Mouse (Mus musculus) ES-E14 (cell line): ENCODE data around the gene Thrb. TPM values are rescaled to one million over a fixed set of nuclear protein-coding genes. Genes with fewer than 3 reads are reported as not detected.

Source experiments
- DNase-seq: peaks from one replicate; pipeline ENCODE4 v3.0.0-alpha.2; 2013; ENCODE audit warnings: low read depth, low spot score
- H3K27ac ChIP-seq: 2 replicates; pipeline ENCODE4 v1.5.1; 2012; ENCODE audit warnings: low read depth, mild to moderate bottlenecking, low read length, moderate library complexity, mixed read lengths; ENCODE audit not compliant: poor library complexity, insufficient read depth, severe bottlenecking
- H3K36me3 ChIP-seq: 2 replicates; pipeline ENCODE4 v1.6.1; 2012; ENCODE audit warnings: mild to moderate bottlenecking, low read length, moderate library complexity, mixed read lengths; ENCODE audit not compliant: control insufficient read depth, poor library complexity, insufficient read depth, severe bottlenecking
- H3K4me1 ChIP-seq, 2 experiments: fragments of 150-350 bp in 1 of 2; sonication (generic) in 1 of 2; 2 replicates each; pipeline ENCODE4 v1.6.1; 2012; ENCODE audit warnings: low read length in 2 of 2, mild to moderate bottlenecking in 1 of 2, mixed read lengths in 1 of 2; ENCODE audit not compliant: control insufficient read depth in 2 of 2, insufficient read depth in 2 of 2, poor library complexity in 1 of 2
- H3K4me3 ChIP-seq, 2 experiments: fragments of 150-350 bp in 1 of 2; sonication (generic) in 1 of 2; 2 replicates each; pipeline ENCODE4 v1.5.1; 2012; ENCODE audit warnings: low read length in 2 of 2, low read depth in 1 of 2, mild to moderate bottlenecking in 1 of 2, mixed read lengths in 1 of 2; ENCODE audit not compliant: insufficient read depth in 1 of 2, poor library complexity in 1 of 2, severe bottlenecking in 1 of 2
- H3K9ac ChIP-seq: 2 replicates; pipeline ENCODE4 v1.6.1; 2012; ENCODE audit warnings: low read depth, mild to moderate bottlenecking, low read length, mixed read lengths; ENCODE audit not compliant: poor library complexity, insufficient read depth, severe bottlenecking
- H3K9me3 ChIP-seq: fragments of 150-350 bp; sonication (generic); 2 replicates; pipeline ENCODE4 v1.6.1; 2012; ENCODE audit warnings: low read depth, mild to moderate bottlenecking, low read length; ENCODE audit not compliant: control insufficient read depth, insufficient read depth
- CHD2 ChIP-seq: IDR thresholded peaks from 2 replicates; pipeline ENCODE4 v1.6.1; 2014; ENCODE audit warnings: mild to moderate bottlenecking, low read depth, low read length, inconsistent platforms
- HCFC1 ChIP-seq: IDR thresholded peaks from 2 replicates; pipeline ENCODE4 v1.6.1; 2012; ENCODE audit warnings: low read length, inconsistent platforms, borderline replicate concordance; ENCODE audit not compliant: insufficient read depth
- MAFK ChIP-seq: IDR thresholded peaks from 2 replicates; pipeline ENCODE4 v1.6.1; 2014; ENCODE audit warnings: mild to moderate bottlenecking, low read depth, low read length, inconsistent platforms; ENCODE audit not compliant: insufficient read depth
- ZC3H11A ChIP-seq: IDR thresholded peaks from 2 replicates; pipeline ENCODE4 v1.6.1; 2012; ENCODE audit warnings: low read depth, mild to moderate bottlenecking, inconsistent platforms, low read length, borderline replicate concordance
- ZNF384 ChIP-seq: IDR thresholded peaks from 2 replicates; pipeline ENCODE4 v1.6.1; 2012; ENCODE audit warnings: low read depth, low read length, inconsistent platforms
- in situ Hi-C, 2 experiments: fragments of 600-800 bp; cut with MboI; formaldehyde crosslinking; loops; one replicate each; pipeline ENCODE4 v1.15.1; 2025; ENCODE audit warnings: low sequenced_read_pairs in 2 of 2, inconsistent platforms in 1 of 2; ENCODE audit not compliant: unreplicated experiment in 2 of 2
- total RNA-seq: library from RNA; depleted of rRNA; stranded (reverse); fragments of 300-350 nt; gene quantifications from 2 replicates; pipeline ENCODE4 v1.2.3, GENCODE M21; 2012

Thrb gene
- total RNA-seq, 1 experiment = 0.76 TPM

- no peak overlapping the region for H3K4me3 ChIP-seq
- H3K9ac ChIP-seq = no peak overlapping the region
- no peak overlapping the region for H3K27ac ChIP-seq
- no peak for DNase-seq
- no peaks in the 10 kb centered on the region for H3K4me1 ChIP-seq
- no peaks in the 10 kb centered on the region for H3K36me3 ChIP-seq
- no peaks in the 10 kb centered on the region for H3K9me3 ChIP-seq
- in situ Hi-C loops = no loop called here
- TF ChIP-seq ZNF384 (no peak), CHD2 (no peak)
Measured at GRCm38 (mm10) chr14:17847211-17847610, 187.2 kb downstream of the Thrb start.

- Histone ChIP-seq H3K9ac (no peak overlapping the region), H3K9me3 (no peaks in the 10 kb centered on the region), H3K4me3 (no peak overlapping the region), H3K36me3 (no peaks in the 10 kb centered on the region), H3K4me1 (no peaks in the 10 kb centered on the region), H3K27ac (no peak overlapping the region)
- DNase-seq = no peak
- in situ Hi-C loops = no loop called here
- TF ChIP-seq MAFK = no peak
- TF ChIP-seq HCFC1 = no peak
- TF ChIP-seq ZNF384 = no peak
- no peak for TF ChIP-seq CHD2
- TF ChIP-seq ZC3H11A = no peak
Measured at GRCm38 (mm10) chr14:17850355-17850754, 190.3 kb downstream of the Thrb start.

- no peaks in the 10 kb centered on the region for H3K9me3 ChIP-seq
- no peak overlapping the region for H3K9ac ChIP-seq
- in situ Hi-C loops = no loop called here
- no peaks in the 10 kb centered on the region for H3K4me1 ChIP-seq
- no peak for DNase-seq
- no peak overlapping the region for H3K4me3 ChIP-seq
- H3K27ac ChIP-seq = no peak overlapping the region
- H3K36me3 ChIP-seq = no peaks in the 10 kb centered on the region
- no peak for TF ChIP-seq CHD2
- no peak for TF ChIP-seq ZNF384
- TF ChIP-seq HCFC1 = no peak
- no peak for TF ChIP-seq ZC3H11A
- TF ChIP-seq MAFK = no peak
Measured at GRCm38 (mm10) chr14:17852236-17852635, 192.2 kb downstream of the Thrb start.

- Histone ChIP-seq H3K9me3 (no peaks in the 10 kb centered on the region), H3K4me3 (no peak overlapping the region), H3K9ac (no peak overlapping the region), H3K36me3 (no peaks in the 10 kb centered on the region), H3K27ac (no peak overlapping the region), H3K4me1 (no peaks in the 10 kb centered on the region)
- in situ Hi-C loops = no loop called here
- DNase-seq = no peak
- TF ChIP-seq MAFK (no peak), HCFC1 (no peak), CHD2 (no peak), ZC3H11A (no peak), ZNF384 (no peak)
Measured at GRCm38 (mm10) chr14:17859790-17860385, 199.8 kb downstream of the Thrb start.

GRCm38 (mm10) chr14:17862651-17863050 is 202.6 kb downstream of the Thrb start:
- H3K9ac ChIP-seq = no peak overlapping the region
- no peaks in the 10 kb centered on the region for H3K36me3 ChIP-seq
- in situ Hi-C loops = no loop called here
- H3K9me3 ChIP-seq = no peaks in the 10 kb centered on the region
- DNase-seq = no peak
- no peak for TF ChIP-seq ZNF384
- no peak for TF ChIP-seq ZC3H11A
- no peak for TF ChIP-seq HCFC1
- TF ChIP-seq CHD2 = no peak
- TF ChIP-seq MAFK = no peak
- no peak overlapping the region for H3K4me3 ChIP-seq
- no peak overlapping the region for H3K27ac ChIP-seq
- no peaks in the 10 kb centered on the region for H3K4me1 ChIP-seq
